Mouse (Mus musculus) layer of hippocampus, postnatal 10 days (tissue): Measurements from ENCODE around the gene Rtn2. TPM values are rescaled to one million over a fixed set of nuclear protein-coding genes. Genes with fewer than 3 reads are reported as not detected.
A peak's percentile ranks its signal among the peaks of the same experiment; 100 is the strongest.

ENCODE experiments used
- DNase-seq, 2 experiments: peaks; one replicate each; pipeline ENCODE4 v3.0.0; 2021; ENCODE audit warnings: low spot score in 2 of 2
- long read RNA-seq: library from polyadenylated mRNA; stranded (forward); transcript quantifications from one replicate; pipeline ENCODE4 v2.0.0, GENCODE M21; 2023
- total RNA-seq, 2 experiments: library from RNA; stranded (reverse); gene quantifications; 2 replicates each; pipeline ENCODE4 v1.2.3; 2021

Gene Rtn2
- total RNA-seq: 100 to 1,000 TPM; 118 to 127 TPM
- long read RNA-seq, transcript Rtn2-201 (10 exons, 1,990 nt): major isoform, 154 of 180 reads
- long read RNA-seq, partial matches to known transcripts: 13 of 180 reads
- long read RNA-seq, other reads (novel, unspliced or antisense): 10 of 180 reads

- DNase-seq: peak; percentile 82 to 89
These were observed at the start of gene Rtn2 for GRCm38 (mm10) chr7:19282385-19282784. Rtn2 (plus strand) TSS chr7:19282624.

GRCm38 (mm10) chr7:19234652-19235051 lies 47.8 kb upstream of the Rtn2 start:
- DNase-seq: no peak

- DNase-seq: no peak
These were observed 47.2 kb upstream of the Rtn2 start for GRCm38 (mm10) chr7:19235092-19235671.

DNA sequence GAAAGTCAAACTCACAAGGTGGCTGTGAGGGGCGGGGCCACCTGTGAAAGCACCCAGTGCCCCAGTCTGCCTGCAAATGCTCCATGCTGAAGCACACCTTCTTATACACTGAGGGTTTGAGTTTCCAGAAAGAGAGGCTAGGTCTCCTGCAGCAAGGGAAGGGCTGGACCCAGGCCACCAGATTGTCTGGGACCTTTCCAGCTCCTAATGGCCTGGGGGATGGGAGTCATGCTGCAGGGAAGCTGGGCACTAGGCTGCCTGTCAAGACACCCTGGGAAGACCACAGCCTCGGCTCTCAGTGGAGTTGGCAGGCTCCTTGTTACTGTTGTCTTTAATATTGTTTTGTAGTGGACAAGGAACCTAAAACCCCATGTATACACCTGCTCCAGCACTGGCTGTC lies 46.0 kb upstream of the Rtn2 start:
- no peak for DNase-seq

- no peak for DNase-seq
These were observed 44.1 kb upstream of the Rtn2 start for GRCm38 (mm10) chr7:19238344-19238743.

GRCm38 (mm10) chr7:19239423-19239822 lies 43.0 kb upstream of the Rtn2 start:
- DNase-seq: peak; percentile 94 to 96

DNA sequence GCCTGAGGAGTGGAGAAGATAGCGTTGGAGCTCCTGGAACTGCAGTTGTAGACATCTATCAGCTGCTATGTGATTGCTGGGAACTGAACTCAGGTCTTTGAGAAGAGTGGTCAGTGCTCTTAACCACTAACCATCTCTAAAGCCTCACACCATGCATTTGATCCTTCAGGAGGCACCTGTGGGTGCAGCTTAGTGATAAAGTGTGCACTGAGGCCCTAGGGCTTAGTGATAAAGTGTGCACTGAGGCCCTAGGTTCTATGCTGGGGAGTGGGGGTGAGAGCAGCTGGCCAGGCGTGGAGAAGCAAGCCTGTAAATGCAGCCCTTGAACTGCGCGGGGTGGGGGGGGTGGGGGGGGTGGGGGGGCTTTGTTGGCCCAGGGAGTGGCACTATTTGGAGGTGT lies 42.4 kb upstream of the Rtn2 start:
- DNase-seq: no peak

GRCm38 (mm10) chr7:19240905-19241463 lies 41.4 kb upstream of the Rtn2 start:
- DNase-seq: no peak

GRCm38 (mm10) chr7:19242005-19242404 lies 40.4 kb upstream of the Rtn2 start:
- no peak for DNase-seq

DNA sequence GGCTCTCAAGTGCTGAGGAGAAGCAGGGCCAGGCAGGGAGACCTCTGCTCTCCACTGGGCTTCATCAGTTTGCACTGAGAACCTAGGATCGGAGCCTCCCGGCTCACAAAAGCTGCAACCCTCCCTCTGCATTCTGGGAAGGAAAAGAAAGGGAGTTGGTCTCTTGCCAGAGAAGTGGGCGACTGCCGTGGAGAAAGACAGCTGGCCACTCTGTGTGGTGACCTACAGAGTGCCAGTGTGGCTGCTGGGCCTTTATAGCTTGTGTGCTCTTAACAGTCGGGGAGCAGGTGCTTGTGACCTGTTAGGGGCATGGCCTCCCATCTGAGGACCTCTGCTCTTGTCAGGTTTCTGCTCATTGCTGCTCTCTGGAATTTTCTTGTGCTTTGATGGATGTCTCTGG lies 38.6 kb upstream of the Rtn2 start:
- DNase-seq: no peak

DNA sequence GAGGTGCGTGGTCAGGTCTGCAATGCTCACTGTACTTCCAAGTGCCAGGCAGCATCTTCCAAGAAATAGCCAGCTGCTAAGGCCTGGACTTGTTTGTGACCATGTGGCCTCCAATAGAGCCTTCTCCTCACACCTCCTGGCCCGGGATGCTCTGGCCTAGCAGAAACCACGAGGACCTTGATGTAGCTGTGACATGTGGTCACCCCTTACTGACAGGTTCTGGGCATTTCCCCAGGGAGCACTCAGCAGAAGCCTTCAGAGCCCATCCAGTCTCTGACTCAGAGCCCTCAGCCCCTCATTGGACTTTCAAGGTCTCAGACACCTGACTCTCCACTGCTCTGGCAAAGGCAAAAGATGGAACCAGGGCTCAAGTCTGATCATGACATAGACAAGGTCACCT lies 37.3 kb upstream of the Rtn2 start:
- no peak for DNase-seq

GRCm38 (mm10) chr7:19246855-19247254 lies 35.6 kb upstream of the Rtn2 start:
- no peak for DNase-seq

DNA sequence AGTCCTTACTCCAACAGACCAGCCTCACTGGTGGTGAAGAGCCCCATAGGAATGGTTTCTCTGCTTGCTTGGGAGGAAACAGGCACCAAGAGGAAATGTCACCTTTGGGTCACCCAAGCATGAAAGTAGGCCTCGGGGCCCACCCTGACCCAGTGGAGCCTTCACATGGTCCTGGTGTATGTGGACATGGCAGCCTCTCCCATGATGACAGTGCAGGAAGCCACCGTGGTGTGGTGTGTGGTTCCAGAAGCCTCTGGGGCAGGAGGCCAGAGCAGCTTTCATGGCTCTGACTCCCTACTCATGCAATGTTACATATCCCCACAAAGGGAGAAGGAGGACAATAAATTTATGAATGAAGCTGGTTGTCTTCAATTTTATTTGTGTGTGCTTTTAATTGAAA lies 34.9 kb upstream of the Rtn2 start:
- no peak for DNase-seq

DNA sequence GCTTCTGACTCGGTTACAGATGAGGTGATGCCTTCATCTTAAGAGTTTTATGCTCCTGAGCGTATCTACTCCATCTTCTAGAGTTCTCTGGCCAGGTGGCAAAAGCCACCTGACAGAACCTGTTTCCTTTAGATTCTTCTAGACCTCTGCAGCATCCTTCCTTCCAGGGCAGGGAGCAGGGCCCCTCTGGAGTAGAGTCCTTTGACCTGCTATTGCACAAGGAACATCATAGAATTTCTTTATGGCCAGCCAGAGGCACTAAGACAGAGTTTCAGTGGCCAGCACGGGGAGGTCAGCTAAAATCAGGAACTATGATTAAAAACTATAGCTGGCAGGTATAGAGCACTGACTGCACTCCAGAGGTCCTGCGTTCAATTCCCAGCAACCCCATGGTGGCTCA lies 30.3 kb upstream of the Rtn2 start:
- no peak for DNase-seq

DNA sequence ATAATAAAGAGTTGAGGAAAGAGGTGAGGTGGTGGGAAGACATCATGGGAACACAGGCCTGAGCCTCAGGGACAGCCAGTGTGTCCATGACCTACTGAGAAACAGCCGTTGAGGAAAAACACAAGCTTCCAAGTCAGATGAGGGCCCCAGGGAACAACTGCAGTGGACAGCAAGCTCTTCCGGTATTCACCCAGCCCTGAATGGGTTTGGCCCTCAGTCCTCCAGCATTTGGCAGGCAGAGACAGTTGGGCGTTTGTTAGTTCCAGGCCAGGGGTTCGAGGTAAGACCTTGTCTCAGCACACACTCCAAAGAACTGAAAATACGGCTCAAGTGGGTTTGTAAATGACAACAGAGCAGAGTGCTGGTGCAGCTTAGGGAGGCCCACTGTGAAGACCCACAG lies 29.0 kb upstream of the Rtn2 start:
- no peak for DNase-seq

- DNase-seq: no peak
These were observed 27.0 kb upstream of the Rtn2 start for GRCm38 (mm10) chr7:19255395-19255794.

- DNase-seq: no peak
These were observed 25.9 kb upstream of the Rtn2 start for GRCm38 (mm10) chr7:19256567-19256966.

DNA sequence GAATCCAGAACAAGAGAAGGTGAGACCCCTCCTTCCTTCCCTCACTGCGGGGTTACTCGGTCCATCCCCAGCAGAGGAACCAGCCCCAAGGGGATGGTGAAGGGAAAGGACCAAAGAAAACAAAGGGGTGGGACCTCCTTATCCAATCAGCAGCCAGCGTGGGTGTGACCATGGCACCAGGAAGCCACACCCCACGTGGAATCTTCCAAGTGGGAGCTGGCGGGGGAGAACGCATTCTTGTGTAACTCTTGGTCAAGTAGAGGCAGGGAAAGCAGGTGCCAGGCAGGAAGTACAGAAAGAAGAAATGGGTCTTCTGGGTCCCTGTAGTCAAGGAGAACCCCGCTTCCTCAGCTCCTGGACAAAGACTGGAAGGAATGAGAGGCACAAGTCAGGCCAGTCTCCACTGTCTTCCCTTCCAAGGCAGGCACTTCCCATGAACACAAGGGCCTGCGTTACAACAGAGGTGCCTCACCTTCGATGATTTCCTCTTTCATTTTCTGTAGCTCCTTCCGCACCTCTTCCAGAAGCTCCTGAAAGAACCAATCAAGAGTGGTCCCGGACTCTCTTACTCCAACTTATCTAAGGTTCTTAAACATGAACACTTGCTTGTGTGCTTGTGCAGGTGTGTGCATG lies 24.9 kb upstream of the Rtn2 start:
- peak; percentile 48 to 60 for DNase-seq

GRCm38 (mm10) chr7:19258336-19258735 lies 24.1 kb upstream of the Rtn2 start:
- DNase-seq: no peak

DNA sequence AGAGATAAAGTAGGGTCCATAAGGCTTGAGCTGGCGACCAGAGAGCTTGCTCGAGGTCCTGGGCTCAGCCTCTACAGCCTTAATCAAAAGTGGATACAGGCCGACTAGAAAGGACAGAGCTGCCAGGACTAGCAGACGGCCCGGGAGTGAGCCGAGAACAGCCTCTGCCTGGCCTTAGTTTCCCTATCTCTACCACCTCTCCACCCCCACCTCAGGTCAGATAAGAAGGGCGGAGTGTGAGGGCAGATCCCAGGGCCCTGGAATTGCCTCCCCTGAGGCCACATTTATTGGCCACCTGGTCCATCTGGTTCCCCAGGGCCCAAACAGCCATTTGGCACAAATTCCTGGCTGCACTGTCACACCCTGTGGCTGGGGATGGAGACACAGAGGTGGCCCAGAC lies 17.3 kb upstream of the Rtn2 start:
- DNase-seq: no peak

DNA sequence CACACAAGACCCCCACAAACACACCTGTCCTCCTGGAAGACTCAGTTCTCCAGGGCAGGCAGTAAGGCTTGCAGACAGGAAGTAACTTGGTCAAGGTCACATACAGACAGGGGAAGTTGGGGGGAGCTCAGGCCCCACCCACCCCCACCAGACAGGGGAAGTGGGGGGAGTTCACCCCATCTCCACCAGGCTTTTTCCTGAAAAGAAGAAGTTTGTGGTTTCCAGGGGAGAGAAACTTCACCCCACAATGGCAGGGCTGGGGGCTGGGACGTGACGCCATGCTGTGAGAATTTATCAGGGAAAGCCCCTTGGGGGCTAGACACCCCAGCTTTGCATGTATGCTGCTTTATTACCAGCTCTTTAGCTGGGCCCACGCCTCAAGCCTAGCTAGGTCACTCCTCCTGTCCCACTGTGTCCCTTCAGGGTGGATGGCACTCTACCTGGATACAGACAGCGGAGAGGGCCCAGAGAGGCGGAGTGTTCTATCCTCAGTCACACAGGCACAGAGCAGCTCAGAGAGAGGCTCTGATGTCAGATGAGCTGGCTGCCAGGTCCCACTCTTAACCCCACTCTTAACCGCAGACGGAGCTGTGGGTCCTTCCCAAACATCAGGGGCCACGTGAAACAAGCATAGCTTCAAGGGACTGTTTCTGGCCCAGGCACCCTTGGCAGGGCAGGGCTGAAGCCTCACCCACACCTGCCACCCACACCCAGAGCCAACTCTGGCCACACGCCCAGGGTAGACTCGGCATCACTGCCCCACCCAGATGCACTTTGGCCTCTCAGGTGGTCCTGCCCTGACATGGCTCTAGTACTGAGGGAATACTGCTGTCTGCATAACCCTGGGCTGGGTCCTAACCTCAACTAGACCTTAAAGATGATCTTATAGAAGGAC lies 16.2 kb upstream of the Rtn2 start:
- no peak for DNase-seq

DNA sequence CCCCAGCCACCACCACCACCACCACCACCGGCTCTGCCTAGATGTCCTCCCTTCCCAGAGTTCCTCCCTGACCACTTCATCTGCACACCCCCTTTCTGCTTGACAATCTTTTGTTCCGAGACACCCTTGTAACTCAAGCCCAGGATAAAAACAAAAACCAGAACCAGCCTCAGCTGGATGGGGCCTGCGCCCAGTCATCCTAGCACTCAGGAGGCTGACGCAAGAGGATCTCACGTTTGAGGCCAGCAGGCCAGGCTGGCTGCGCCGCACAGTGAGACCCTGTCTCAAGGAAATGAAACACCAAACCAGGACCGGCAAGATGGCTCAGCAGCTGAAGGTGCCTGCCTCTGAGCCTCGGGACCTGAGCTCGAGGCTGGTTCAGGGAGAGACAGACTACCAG lies 15.4 kb upstream of the Rtn2 start:
- DNase-seq: no peak
